Mouse (Mus musculus) bone marrow, adult 2 months (tissue): ENCODE results near the gene Plk5. TPM values are rescaled to one million over a fixed set of nuclear protein-coding genes. Genes with fewer than 3 reads are reported as not detected.

Source experiments
- H3K27ac ChIP-seq: fragments of 200-500 bp; 2 replicates; pipeline ENCODE4 v1.5.1; 2012; ENCODE audit warnings: low read depth, mild to moderate bottlenecking, control low read depth, inconsistent platforms, low read length; ENCODE audit not compliant: control insufficient read depth, poor library complexity, insufficient read depth
- H3K4me1 ChIP-seq: fragments of 200-500 bp; 2 replicates; pipeline ENCODE4 v1.6.1; 2011; ENCODE audit warnings: low read length; ENCODE audit not compliant: control insufficient read depth, insufficient read depth
- H3K4me3 ChIP-seq: fragments of 200-500 bp; replicated peaks from 2 replicates; pipeline ENCODE3; 2011; ENCODE audit warnings: mild to moderate bottlenecking, low read depth, low read length, control low read depth; ENCODE audit not compliant: control insufficient read depth
- CTCF ChIP-seq: fragments of 200-500 bp; IDR thresholded peaks from 2 replicates; pipeline ENCODE4 v1.5.1; 2011; ENCODE audit warnings: low read length, control low read depth; ENCODE audit not compliant: control insufficient read depth, insufficient read depth
- POLR2A ChIP-seq: fragments of 200-500 bp; IDR thresholded peaks from 2 replicates; pipeline ENCODE4 v1.6.1; 2011; ENCODE audit warnings: low read depth, mild to moderate bottlenecking, control low read depth, low read length, borderline replicate concordance; ENCODE audit not compliant: control insufficient read depth
- WGBS: fragments of 180-500 bp; shearing (Covaris S2); methylation state at CpG from one replicate; pipeline ENCODE4 v1.1.7; 2018; 5-methylcytosine and 5-hydroxymethylcytosine counted together
- polyA plus RNA-seq: library from polyadenylated mRNA; stranded (reverse); fragments of >200 nt; gene quantifications from 2 replicates; pipeline ENCODE4 v1.2.4, GENCODE M21; 2011; ENCODE audit warnings: low replicate concordance; ENCODE audit not compliant: missing spikeins, insufficient read depth, insufficient read length

Plk5 gene
- polyA plus RNA-seq, 1 experiment = 2.2 TPM

DNA sequence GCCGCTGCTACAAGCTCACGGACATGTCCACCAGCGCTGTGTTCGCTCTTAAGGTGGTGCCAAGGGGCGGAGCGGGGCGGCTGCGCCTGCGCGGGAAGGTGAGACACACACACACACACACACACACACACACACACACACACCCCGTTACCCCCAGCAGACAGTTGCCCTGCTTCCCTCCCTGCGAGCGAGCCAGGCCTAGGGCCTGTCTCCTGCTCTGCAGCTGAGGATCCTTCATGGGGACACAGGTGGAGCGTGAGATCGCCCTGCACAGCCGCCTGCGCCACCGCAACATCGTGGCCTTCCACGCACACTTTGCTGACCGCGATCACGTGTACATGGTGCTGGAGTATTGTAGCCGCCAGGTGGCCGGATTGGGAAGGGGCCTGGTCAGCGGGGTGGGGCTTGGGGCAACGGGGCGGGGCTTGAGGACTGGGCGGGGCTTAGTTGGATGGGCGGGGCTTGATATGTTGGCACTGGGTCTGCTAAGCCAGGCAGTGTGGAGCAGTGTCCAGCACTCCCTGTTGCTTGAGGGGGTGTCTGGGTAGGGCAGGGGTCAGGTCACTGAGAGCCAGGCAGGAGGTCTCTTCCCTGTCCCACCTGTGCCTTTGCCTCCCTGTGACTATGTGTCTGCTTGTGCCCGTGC is 1.9 kb downstream of the Plk5 start:
- Histone ChIP-seq H3K27ac (no peak overlapping the region), H3K4me3 (no peak overlapping the region), H3K4me1 (no peaks in the 10 kb centered on the region)
- WGBS = 6% methylated on average over 31 of the region's 31 CpGs
- TF ChIP-seq POLR2A (no peak), CTCF (no peak)

- WGBS = 53% methylated on average over 6 of the region's 6 CpGs
- TF ChIP-seq CTCF (no peak), POLR2A (no peak)
- H3K4me1 ChIP-seq = no peaks in the 10 kb centered on the region
- no peak overlapping the region for H3K4me3 ChIP-seq
- H3K27ac ChIP-seq = no peak overlapping the region
Observed at GRCm38 (mm10) chr10:80363734-80364133, 7.5 kb downstream of the Plk5 start.

GRCm38 (mm10) chr10:80365736-80366135 is 9.5 kb downstream of the Plk5 start:
- H3K4me3 ChIP-seq = no peak overlapping the region
- TF ChIP-seq CTCF = no peak
- TF ChIP-seq POLR2A = no peak
- no peaks in the 10 kb centered on the region for H3K4me1 ChIP-seq
- H3K27ac ChIP-seq = no peak overlapping the region
- WGBS = 58% methylated on average over 6 of the region's 6 CpGs

DNA sequence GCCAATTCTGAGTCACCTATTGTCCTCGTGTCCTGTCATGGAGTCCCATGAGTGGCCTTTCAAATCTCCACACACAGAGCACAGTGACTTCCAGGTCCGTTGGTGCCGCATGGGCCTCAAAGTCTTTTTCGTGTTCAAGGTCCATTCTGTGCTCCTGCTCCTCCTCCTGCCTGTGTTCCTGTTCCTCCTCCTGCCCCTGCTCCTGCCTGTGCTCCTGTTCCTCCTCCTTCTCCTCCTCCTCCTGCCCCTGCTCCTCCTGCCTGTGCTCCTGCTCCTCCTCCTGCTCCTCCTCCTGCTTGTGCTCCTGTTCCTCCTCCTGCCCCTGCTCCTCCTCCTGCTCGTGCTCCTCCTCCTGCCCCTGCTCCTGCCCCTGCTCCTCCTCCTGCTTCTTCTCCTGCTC is 11.7 kb downstream of the Plk5 start:
- 66% methylated on average over 5 of the region's 5 CpGs for WGBS
- Histone ChIP-seq H3K27ac (no peak overlapping the region), H3K4me1 (no peaks in the 10 kb centered on the region; the same call in 1 of the 2 replicates), H3K4me3 (no peak overlapping the region)
- no peak for TF ChIP-seq CTCF
- no peak for TF ChIP-seq POLR2A

DNA sequence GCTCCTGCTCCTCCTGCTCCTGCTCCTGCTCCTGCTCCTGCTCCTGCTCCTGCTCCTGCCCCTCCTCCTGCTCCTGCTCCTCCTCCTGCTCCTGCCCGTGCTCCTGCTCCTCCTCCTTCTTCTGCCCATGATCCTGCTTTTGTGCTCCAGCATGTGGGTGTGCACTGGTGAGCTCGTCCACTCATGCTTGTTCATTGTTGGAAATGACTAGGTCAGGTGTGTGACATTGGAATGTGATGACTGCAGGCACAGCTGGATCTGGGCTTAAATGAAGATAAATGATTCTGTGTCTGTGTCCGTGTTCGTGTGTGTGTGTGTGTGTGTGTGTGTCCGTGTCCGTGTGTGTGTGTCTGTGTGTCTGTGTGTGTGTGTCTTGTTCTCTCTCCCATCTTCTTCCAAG is 12.1 kb downstream of the Plk5 start:
- 77% methylated on average over 6 of the region's 6 CpGs for WGBS
- Histone ChIP-seq H3K4me1 (no peaks in the 10 kb centered on the region; the same call in 1 of the 2 replicates), H3K27ac (no peak overlapping the region), H3K4me3 (no peak overlapping the region)
- TF ChIP-seq POLR2A (no peak), CTCF (no peak)

- Histone ChIP-seq H3K4me1 (no peaks in the 10 kb centered on the region; the same call in 1 of the 2 replicates), H3K4me3 (no peak overlapping the region), H3K27ac (no peak overlapping the region)
- 78% methylated on average over 21 of the region's 21 CpGs for WGBS
- TF ChIP-seq POLR2A (no peak), CTCF (peak; percentile 42; the same call in 1 of the 2 replicates)
Observed at GRCm38 (mm10) chr10:80369995-80370747, 13.9 kb downstream of the Plk5 start.

DNA sequence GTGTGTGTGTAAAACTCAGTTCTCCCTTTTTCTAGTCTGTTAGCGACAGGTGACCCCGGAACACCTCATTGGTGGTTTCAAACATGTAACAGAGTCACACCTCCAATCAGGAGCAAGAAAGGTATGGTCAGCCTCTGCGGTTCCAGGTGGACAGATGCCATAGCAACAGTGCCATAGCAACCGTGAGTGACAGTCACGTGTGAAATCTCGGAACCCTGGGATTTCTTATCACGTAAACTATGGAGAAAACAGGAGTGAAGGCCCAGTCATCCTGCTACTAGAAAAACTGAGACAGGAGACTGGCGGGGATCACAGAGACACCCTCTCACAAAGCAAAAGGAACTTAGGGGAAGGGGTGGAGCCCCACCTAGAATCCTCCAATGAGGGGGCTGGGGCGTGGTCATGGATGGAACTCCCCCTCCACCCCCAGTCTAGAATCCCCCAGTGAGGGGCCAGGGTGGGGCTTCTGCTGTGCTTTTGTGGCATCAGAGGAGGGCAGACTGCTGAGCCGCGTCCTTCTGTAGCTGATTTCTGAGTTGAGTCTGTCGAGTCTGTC is 15.2 kb downstream of the Plk5 start:
- Histone ChIP-seq H3K27ac (no peak overlapping the region), H3K4me3 (no peak overlapping the region), H3K4me1 (no peaks in the 10 kb centered on the region; the same call in 1 of the 2 replicates)
- no peak for TF ChIP-seq CTCF
- no peak for TF ChIP-seq POLR2A
- WGBS = 8% methylated on average over 12 of the region's 12 CpGs

- WGBS = 67% methylated on average over 9 of the region's 9 CpGs
- H3K27ac ChIP-seq = no peak overlapping the region
- no peak overlapping the region for H3K4me3 ChIP-seq
- H3K4me1 ChIP-seq = no peaks in the 10 kb centered on the region; the same call in 1 of the 2 replicates
- TF ChIP-seq CTCF (no peak), POLR2A (no peak)
Observed at GRCm38 (mm10) chr10:80371983-80372382, 15.7 kb downstream of the Plk5 start.
